Mouse (Mus musculus): Measurements from ENCODE around the gene Olfr53.
"Not testable (repeated sequence)": the region's sequence is repeated elsewhere in the genome, so short reads cannot be mapped to it uniquely, and the experiment has no call there.

Gene Olfr53

DNA sequence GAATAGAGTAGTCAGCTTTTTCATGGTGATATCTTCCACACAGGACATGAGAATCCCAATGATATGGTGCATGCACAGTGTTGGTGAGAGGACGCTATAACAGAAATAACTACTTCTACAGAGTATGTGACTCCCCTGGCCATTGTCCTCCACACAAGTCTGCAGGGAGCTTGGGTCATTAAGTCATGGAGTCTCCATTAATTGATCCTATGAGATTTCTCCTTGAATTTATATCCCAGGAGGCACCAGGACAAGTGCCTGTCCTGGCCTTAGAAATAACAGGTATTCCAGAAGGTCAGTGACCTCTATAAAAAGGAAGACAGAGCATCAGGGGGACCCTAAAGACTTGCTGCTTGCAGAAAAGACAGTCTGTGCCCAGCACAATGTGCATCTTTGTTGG lies at the start of gene Olfr53:
Gene Olfr53, plus strand, starts transcription at position 301 of the 400 bp plus-strand sequence.
- DNase-seq: no peak

DNA sequence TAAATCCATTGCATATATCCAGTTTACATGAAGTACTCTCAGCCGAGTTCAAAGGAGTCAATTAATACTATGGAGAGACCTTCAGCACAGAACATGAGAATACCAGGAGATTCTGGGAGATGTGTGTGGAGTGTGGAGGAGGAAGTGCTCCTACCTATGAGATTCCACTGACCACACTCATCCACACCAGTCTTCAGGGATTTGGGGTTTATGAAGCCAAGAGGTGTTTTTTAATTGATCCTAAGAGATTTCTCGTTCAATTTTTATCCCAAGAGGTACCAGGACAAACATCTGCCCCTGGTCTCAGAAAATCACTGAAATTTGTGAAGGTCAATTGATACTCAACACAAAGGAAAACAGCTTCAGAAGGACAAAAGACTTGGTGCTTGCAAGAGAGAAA lies 45.3 kb upstream of the Olfr53 start, which contains the start of gene Olfr46:
Gene Olfr46, plus strand, starts transcription at position 301 of the 400 bp plus-strand sequence.
- DNase-seq: not testable (repeated sequence)

DNA sequence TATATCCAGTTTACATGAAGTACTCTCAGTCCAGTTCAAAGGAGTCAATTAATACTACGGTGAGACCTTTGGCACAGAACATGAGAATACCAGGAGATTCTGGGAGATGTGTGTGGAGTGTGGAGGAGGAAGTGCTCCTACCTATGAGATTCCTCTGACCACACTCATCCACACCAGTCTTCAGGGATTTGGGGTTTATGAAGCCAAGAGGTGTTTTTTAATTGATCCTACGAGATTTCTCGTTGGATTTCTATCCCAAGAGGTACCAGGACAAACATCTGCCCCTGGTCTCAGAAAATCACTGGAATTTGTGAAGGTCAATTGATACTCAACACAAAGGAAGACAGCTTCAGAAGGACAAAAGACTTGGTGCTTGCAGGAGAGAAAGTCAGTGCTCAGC lies 17.6 kb upstream of the Olfr53 start, which contains the start of gene Olfr61:
Gene Olfr61, plus strand, starts transcription at position 301 of the 400 bp plus-strand sequence.
- DNase-seq: not testable (repeated sequence)

DNA sequence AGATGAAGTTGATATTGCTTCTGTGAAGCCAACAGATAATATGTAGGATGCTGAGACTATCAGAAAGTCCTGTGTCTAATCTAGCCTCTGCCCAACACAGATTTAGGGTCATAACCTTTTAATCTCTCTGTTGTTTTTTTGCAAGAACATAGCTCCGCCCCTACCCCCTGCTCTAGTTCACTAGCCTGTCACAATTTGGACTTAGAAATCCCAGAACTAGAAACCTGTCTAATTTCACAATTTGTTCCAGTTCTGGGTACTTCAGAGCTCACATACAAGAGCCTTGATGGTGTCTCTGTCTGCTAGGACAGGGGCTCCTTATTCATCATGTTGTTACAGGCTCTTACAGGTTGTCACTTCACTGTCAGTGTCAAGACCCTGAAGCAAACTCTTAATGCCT lies 15.7 kb upstream of the Olfr53 start:
- no peak for DNase-seq

DNA sequence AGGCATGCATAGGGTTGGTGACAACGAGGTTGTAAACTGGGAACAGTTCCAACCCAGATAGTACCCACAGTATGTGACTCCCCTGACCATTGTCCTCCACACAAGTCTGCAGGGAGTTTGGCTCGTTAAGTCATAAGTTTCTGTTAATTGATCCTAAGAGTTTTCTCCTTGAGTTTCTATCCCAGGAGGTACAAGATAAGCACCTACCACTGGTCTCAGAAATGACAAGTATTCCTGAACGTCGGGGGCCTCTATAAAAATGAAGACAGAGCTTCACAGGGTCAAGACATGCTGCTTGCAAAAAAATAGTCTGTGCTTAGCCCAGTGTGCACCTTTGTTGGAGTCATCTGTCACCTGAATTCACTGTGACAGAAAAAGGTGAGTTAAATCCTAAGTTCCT lies 13.4 kb downstream of the Olfr53 start, which contains the start of gene Olfr539:
Gene Olfr539, plus strand, starts transcription at position 301 of the 400 bp plus-strand sequence.
- DNase-seq: no peak

DNA sequence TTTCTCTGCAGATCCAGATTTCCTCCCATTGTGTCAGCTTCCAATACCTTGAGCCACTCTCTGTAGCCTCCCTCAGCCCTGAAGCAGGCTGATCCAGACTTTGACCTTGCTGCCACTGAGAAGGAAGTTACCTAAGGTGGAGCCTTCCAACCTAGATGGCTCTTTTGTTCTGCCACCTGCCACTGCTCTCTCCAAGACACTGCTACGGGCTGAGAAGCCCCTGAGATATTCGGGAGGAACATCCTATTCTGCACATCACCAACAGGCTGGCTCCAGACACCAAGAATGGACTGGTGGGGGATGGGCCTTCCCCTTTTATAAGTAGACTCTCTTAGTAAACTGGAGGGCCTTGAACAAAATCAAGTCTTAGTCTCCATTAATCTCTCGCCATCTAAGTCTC lies 24.4 kb downstream of the Olfr53 start:
- not testable (repeated sequence) for DNase-seq

DNA sequence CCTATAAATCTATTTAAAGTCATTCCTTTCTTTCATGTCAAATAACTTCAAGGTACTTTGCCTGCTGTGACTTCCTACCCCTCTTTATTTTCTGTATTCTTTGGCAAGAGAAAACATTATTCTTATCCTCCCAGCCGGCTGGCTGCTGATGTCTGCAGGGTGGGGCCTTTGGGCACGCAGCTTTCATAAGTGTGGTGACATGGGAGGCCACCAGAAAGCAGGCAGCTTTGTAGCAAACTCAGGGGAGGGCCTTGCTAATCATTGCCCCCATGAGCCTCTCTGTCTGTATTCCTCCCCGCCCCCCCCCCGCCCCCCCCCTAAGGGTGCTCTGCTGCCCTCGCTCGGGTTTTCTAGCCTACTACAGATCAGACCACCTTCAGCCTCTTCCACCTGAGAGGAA lies 29.6 kb downstream of the Olfr53 start:
- no peak for DNase-seq

DNA sequence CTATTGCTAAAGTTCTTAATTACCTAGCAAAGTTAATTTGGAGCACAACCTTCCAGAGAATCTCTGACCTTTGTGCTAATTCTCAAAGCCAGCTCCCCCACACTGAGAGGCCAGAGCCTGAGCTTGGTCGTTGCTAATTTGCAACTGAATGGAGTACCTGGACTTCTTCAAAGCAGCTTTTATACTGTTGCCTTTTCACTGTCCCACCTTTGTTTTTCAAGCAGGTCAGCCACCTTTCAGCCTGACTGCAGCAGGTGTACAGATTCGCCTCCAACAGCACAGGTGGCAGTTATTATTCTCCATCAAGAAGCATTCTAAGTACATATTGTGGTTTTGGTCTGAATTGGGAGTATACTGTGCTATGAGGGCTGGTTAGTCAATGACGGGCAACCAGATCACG lies 33.3 kb downstream of the Olfr53 start:
- not testable (repeated sequence) for DNase-seq

DNA sequence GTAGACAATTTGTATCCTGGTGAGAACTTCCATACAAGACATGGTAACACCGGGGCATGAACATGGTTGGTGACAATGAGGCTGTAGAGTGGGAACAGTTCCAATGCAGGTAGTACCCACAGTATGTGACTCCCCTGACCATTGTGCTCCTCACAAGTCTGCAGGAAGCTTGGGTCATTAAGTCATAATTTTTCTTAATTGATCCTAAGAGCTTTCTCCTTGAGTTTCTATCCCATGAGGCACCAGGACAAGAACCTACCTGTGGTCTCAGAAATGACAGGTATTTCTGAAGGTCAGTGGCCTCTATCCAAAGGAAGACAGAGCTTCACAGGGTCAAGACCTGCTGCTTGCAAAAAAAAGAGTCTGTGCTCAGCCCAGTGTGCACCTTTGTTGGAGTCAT lies 35.4 kb downstream of the Olfr53 start, which contains the start of gene Olfr45:
Gene Olfr45, plus strand, starts transcription at position 301 of the 400 bp plus-strand sequence.
- no peak for DNase-seq

DNA sequence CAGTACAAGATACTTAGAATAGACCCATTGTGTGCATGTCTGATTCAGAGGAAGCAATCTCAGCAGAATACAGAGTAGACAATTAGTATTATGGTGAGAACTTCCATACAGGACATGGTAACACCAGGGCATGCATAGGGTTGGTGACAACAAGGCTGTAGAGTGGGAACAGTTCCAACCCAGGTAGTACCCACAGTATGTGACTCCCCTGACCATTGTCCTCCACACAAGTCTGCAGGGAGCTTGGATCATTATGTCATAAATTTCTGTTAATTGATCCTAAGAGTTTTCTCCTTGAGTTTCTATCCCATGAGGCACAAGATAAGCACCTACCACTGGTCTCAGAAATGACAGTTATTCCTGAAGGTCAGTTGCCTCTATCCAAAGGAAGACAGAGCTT lies 50.7 kb downstream of the Olfr53 start, which contains the start of gene Olfr541:
Gene Olfr541, plus strand, starts transcription at position 301 of the 400 bp plus-strand sequence.
- DNase-seq: no peak
